Comparison of ENCODE assay signal across 8 mouse cellular contexts in the genomic region with DNA sequence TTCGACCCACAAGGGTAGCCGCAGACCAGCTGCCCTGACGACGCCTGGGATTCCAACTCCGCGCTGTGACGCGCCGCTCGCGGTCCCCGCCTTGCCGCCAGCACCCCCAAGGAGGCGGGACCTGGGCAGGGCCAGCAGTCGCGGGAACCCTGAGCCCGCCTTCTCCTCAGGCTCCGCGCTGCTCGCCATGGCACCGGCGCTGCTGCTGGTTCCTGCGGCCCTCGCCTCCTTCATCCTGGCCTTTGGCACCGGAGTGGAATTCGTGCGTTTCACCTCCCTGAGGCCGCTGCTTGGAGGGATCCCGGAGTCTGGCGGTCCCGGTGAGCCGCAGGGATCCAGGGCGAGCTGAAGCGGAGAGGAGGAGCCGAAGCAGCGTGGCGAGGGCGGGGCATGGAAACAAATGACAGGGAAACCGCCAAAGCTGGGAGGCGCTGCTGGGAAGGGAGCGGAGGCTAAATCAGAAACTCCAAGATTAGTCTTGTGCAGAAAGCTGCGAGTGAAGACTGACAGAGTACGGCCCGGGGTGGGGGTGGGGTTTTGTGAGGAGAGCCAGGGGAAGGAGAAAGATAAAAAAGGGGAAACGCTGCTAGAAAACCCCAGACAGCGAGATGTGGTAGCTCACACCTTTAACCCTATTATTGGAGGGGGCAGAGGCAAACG. TPM values are rescaled to one million over a fixed set of nuclear protein-coding genes. Genes with fewer than 3 reads are reported as not detected.
A peak's percentile ranks its signal among the peaks of the same experiment; 100 is the strongest.
DNase-seq lines count a peak whose midpoint lies in the region; ATAC-seq and TF ChIP-seq lines count a peak whose summit lies in the region.

A gene (plus strand): TSS at position 121 of the 660 bp plus-strand sequence.

- H3K27me3 ChIP-seq in embryonic facial prominence, embryonic 13.5 days = no peaks in the 10 kb centered on the region
- H3K27me3 ChIP-seq in heart, adult 2 months (ENCODE audit: control insufficient read depth, insufficient read depth, low read length) = no peaks in the 10 kb centered on the region
- peaks cover 6% of the 10 kb centered on the region; the same call in 1 of the 2 replicates for H3K27me3 ChIP-seq in liver, adult 2 months (ENCODE audit: control insufficient read depth, insufficient read depth, low read length)

- no peaks in the 10 kb centered on the region for H3K79me2 ChIP-seq in heart, adult 2 months (replicated peaks; ENCODE audit: control insufficient read depth, insufficient read depth, low read length)
- H3K79me2 ChIP-seq in liver, adult 2 months (ENCODE audit: control insufficient read depth, insufficient read depth, low read length) = no peaks in the 10 kb centered on the region

- intact Hi-C loops in heart, adult 2 months (cut with DNase I) = loop anchor here (1.0 kb wide), 1 partner anchor 11 kb away; no protein-coding TSS in a partner anchor

- H3K9ac ChIP-seq in embryonic facial prominence, embryonic 13.5 days = peak within 1 kb of the TSS; percentile 79
- H3K9ac ChIP-seq in heart, adult 2 months (ENCODE audit: low read depth, low read length) = peak within 1 kb of the TSS; percentile 83
- peak within 1 kb of the TSS; percentile 83 for H3K9ac ChIP-seq in liver, adult 2 months (ENCODE audit: low read depth, low read length)

- H3K4me2 ChIP-seq in embryonic facial prominence, embryonic 13.5 days = peak within 1 kb of the TSS; percentile 71

- no peaks in the 10 kb centered on the region for H3K9me3 ChIP-seq in embryonic facial prominence, embryonic 13.5 days

- H3K4me3 ChIP-seq in embryonic facial prominence, embryonic 13.5 days = peak within 1 kb of the TSS; percentile 75
- H3K4me3 ChIP-seq in heart, adult 2 months = peak within 1 kb of the TSS; percentile 99
- peak within 1 kb of the TSS; percentile 96 for H3K4me3 ChIP-seq in liver, adult 2 months (ENCODE audit: insufficient read depth, low read depth, low read length)

- peak; percentile 66 for TF ChIP-seq POLR2A in heart, adult 2 months (IDR thresholded peaks at IDR 0.05; ENCODE audit: insufficient read depth, low read depth, low read length)
- TF ChIP-seq POLR2A in liver, adult 2 months (IDR thresholded peaks at IDR 0.05; ENCODE audit: extremely low read depth, insufficient read depth, low read length) = no peak

- peak; percentile 89 for ATAC-seq in embryonic facial prominence, embryonic 13.5 days (ENCODE audit: insufficient number of reproducible peaks, insufficient read depth, low FRiP score, low TSS enrichment, low read depth)
- ATAC-seq in monocyte, adult 5-6 weeks (replicated peaks; ENCODE audit: insufficient number of reproducible peaks, low FRiP score, low TSS enrichment, poor library complexity, severe bottlenecking) = peak; percentile 80

- under 1% methylated on average over 47 of the region's 47 CpGs for whole genome bisulfite sequencing in embryonic facial prominence, embryonic 13.5 days
- WGBS in heart, adult 2 months = under 1% methylated on average over 47 of the region's 47 CpGs
- WGBS in liver, adult 2 months = 1% methylated on average over 47 of the region's 47 CpGs

- peaks cover 20% of the 10 kb centered on the region for H3K4me1 ChIP-seq in embryonic facial prominence, embryonic 13.5 days
- peaks cover 7% of the 10 kb centered on the region for H3K4me1 ChIP-seq in heart, adult 2 months (ENCODE audit: control insufficient read depth, insufficient read depth, low read length)
- H3K4me1 ChIP-seq in liver, adult 2 months (ENCODE audit: control insufficient read depth, insufficient read depth, low read length) = peaks cover 2% of the 10 kb centered on the region; the same call in 1 of the 2 replicates

- peaks cover 31% of the 10 kb centered on the region for H3K36me3 ChIP-seq in embryonic facial prominence, embryonic 13.5 days
- H3K36me3 ChIP-seq in heart, adult 2 months (ENCODE audit: control insufficient read depth, insufficient read depth, low read length) = no peaks in the 10 kb centered on the region
- H3K36me3 ChIP-seq in liver, adult 2 months (ENCODE audit: control insufficient read depth, insufficient read depth, low read length) = no peaks in the 10 kb centered on the region

- peak; percentile 14; the same call in 1 of the 2 replicates for TF ChIP-seq EP300 in heart, adult 2 months (IDR thresholded peaks at IDR 0.05; ENCODE audit: insufficient read depth, low read depth, low read length)

- TF ChIP-seq CTCF in heart, adult 2 months (IDR thresholded peaks at IDR 0.05) = peak; percentile 64
- TF ChIP-seq CTCF in liver, adult 2 months (IDR thresholded peaks at IDR 0.05; ENCODE audit: low read depth, low read length) = peak; percentile 68

- peak within 1 kb of the TSS; percentile 96 for H3K27ac ChIP-seq in embryonic facial prominence, embryonic 13.5 days
- H3K27ac ChIP-seq in heart, adult 2 months = peak within 1 kb of the TSS; percentile 88
- H3K27ac ChIP-seq in liver, adult 2 months (replicated peaks; ENCODE audit: insufficient read depth, low read depth, low read length) = peak within 1 kb of the TSS; percentile 35; the same call in 1 of the 2 replicates

- peak; percentile 94 for DNase-seq in 416B (ENCODE audit: low read depth)
- peak; percentile 93 to 96 for DNase-seq in adrenal gland, postnatal 36 days
- peak; percentile 95 to 96 for DNase-seq in heart, adult 2 months
- DNase-seq in kidney, adult 8-10 months = peak; percentile 81 to 89
- DNase-seq in liver, adult 2 months (ENCODE audit: extremely low read depth, low read depth, low spot score) = peak; percentile 68
- DNase-seq in spleen, postnatal 4 days (ENCODE audit: low spot score in 2 of 2) = peak; percentile 86 to 93

RNA-seq across cellular contexts. Expression of the gene that starts here (rescaled TPM):
- 1 to 10 TPM; 6.7 to 7.5 TPM for total RNA-seq in adrenal gland, postnatal 36 days (2021)
- polyA plus RNA-seq in embryonic facial prominence, embryonic 13.5 days (2015; fragmentation: Nextera tagmentation; extraction: Ambion mirVana) = 49.0 and 53.5 TPM in 2 replicates
- total RNA-seq in heart, adult 2 months (2021) = 1 to 10 TPM; 1.8 TPM
- polyA plus RNA-seq in heart, adult 2 months (2012; rRNA removed) = 5.3 and 5.6 TPM in 2 replicates
- total RNA-seq in liver, adult 2 months (2014; rRNA removed) = 0.18 and 2.4 TPM in 2 replicates
- 1.4 and 2.4 TPM in 2 replicates for polyA plus RNA-seq in liver, adult 2 months (2012; rRNA removed)
- total RNA-seq in monocyte, adult 5-6 weeks (2017) = 18.1 to 25.9 TPM (median 25.6 TPM) in 3 replicates

Comparison
In these comparisons a context has a peak if more than half of its experiments do, and no peak if none do; other contexts are left out.
1. Peak in every context shown above with its lines: DNase-seq, ATAC-seq, H3K4me3 ChIP-seq and H3K27ac ChIP-seq.
2. H3K27ac ChIP-seq: peak in every context shown above with its lines; median percentile 96 in embryonic facial prominence, embryonic 13.5 days; 88 in heart, adult 2 months; 35 in liver, adult 2 months.